Mouse (Mus musculus): ENCODE results near the gene Gpank1. TPM values are rescaled to one million over a fixed set of nuclear protein-coding genes. Genes with fewer than 3 reads are reported as not detected.

Gene Gpank1
- 1 to 10 TPM; 7.0 to 7.9 TPM for total RNA-seq (2021)
- long read RNA-seq, experiment 1, partial matches to known transcripts, result 0 of 9 reads
- long read RNA-seq, experiment 1, other reads (novel, unspliced or antisense), result 7 of 9 reads
- long read RNA-seq, experiment 2, partial matches to known transcripts, result 0 of 11 reads
- long read RNA-seq, experiment 2, other reads (novel, unspliced or antisense), result 10 of 11 reads

- DNase-seq, result peak; percentile 99
- intact Hi-C loops (cut with DNase I; ENCODE audit: low total_unique reads), result no loop called here
These were observed at the start of gene Gpank1 for GRCm38 (mm10) chr17:35121143-35121799. TSS of gene Gpank1 (plus strand) at chr17:35121455.

DNA sequence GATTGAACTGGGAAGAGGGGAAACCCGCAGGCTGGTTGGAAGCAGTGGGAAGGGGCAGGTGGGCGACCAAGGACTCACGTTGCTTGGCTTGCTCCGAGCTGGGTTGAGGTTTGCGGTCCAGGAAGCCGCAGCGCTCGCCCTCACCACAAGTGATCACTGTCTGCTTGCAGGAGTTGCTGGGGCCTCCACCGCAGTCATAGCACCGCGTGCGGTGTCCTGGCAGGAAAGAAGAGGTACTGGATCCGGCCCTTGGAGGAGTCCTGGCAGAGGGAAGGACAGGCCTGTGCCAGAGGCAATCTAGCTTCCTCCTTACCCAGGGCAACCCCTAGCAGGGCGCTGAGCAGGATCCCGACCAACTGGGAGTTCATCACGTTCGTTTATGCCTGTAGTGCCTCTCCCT lies 47.2 kb upstream of the Gpank1 start:
- intact Hi-C loops (cut with DNase I; ENCODE audit: low total_unique reads), result no loop called here
- DNase-seq, result no peak

DNA sequence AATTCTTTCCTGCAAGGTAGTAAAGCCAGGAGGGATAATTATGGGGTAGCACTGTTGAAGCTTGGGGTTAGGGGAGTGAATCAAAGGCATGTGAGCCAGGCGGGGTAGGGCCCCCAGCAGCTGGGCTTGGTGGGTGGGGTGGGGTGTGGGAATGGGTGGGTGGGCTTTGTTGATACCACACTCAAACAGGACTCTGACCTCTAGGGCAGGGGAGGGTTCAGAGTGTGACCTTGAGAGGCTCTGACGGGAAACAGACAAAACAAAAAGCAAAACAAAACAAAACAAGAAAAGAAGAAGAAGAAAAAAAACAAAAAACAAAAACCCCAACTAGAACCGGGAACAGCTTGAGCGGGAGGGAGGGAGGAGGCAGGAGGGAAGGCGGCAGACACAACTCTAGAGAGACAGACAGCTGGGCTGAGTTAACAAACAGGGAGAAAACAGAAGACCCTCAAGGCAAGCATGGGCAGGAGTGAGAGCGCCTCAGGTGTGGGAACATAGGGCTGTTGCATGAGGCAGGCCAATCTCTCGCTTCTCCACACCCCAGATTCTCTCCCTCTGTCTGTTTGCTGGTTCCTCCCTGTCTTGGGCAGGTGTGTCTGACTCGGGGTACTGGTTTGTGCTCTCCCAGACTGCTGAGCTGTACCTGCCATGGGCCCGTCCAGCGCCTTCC lies 44.6 kb upstream of the Gpank1 start, which contains the start of gene Ly6g6e:
Gene Ly6g6e (plus strand): TSS at position 396 of the 670 bp plus-strand sequence.
- intact Hi-C loops (cut with DNase I; ENCODE audit: low total_unique reads), result no loop called here
- DNase-seq, result no peak

- intact Hi-C loops (cut with DNase I; ENCODE audit: low total_unique reads), result no loop called here
- DNase-seq, result no peak
These were observed 44.0 kb upstream of the Gpank1 start for GRCm38 (mm10) chr17:35077285-35077684.

DNA sequence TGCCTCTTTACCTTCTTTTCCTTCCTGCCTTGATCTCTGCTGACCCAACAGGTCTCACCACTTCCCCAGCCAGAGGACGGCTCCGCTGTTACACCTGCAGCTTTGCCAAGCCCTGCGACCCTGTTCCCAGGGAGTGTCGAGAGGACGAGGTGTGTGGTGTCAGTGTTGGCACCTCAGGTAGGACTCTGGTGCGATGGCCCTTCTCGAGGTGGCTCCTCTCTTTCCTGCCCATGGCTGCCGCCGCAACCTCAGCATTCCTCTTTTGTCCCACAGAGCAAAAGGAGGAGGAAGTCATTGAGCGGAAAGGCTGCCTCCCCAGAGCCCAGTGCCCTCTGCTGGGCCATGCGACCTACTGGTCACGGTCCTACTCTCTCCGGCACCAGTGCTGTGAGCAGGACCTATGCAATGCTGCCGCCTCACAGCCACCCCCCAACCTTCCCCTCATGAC lies 43.4 kb upstream of the Gpank1 start, which contains the start of gene Ly6g6d:
Gene Ly6g6d (minus strand): TSS at position 280 of the 448 bp plus-strand sequence.
- peak; percentile 49 for DNase-seq
- intact Hi-C loops (cut with DNase I; ENCODE audit: low total_unique reads), result no loop called here

DNA sequence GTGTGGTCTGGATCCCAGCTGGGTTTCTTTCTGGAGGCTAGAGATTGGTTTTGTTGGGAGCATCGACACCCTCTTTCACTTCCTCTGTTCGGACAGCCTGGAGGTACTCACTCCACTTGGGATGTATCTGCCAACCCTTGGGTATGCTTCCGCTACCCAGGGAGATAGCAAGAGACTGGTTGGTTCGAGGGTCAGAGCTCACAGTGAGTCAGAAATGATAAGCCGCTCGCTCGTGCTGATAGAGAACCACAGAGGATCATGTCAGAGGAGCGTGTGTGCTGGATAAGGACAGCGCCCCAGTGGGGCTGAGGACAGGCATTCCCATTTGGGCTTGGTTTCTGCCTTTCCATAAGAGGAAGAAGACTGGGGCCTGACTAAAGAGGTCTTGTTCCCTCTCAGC lies 41.5 kb upstream of the Gpank1 start:
- intact Hi-C loops (cut with DNase I; ENCODE audit: low total_unique reads), result no loop called here
- no peak for DNase-seq

DNA sequence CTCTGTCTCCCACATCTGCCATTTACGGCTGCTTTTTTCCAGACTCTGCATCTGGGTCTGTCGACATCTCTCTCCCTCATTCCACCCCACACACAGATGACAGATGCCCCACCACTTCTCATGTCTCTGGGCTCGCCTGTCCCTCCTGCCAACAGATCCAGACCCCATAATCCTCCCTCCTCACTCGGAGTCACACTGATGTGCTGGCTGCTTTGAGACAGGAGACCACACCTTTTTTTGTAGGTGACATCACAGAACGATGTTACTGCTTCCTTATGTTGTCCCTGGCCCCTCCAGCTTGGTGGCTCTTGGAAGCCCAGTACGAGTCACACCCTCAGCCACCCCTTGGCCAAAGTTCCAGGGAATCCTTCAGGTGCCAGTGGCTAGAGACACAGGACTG lies 41.0 kb upstream of the Gpank1 start:
- intact Hi-C loops (cut with DNase I; ENCODE audit: low total_unique reads), result no loop called here
- DNase-seq, result no peak

DNA sequence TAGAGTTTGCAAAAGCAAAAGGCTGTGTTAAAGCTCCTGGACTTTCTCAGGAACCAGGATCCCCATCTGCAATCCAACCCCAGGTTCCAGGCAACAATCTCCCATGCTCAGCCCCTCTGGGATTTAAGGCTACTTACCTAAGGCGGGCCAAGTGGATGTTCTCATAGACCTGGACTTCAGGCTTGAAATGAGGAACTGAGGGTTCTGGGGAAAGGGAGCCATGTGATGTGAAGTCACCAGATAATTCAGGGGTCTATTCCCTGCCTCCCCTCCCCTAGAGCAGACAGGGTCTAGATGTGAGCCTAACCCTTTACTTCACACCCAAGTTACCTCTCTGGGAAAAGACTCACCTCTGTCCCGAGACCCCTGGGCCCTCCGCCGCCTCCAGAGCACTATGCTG lies 40.5 kb upstream of the Gpank1 start:
- DNase-seq, result no peak
- intact Hi-C loops (cut with DNase I; ENCODE audit: low total_unique reads), result no loop called here

DNA sequence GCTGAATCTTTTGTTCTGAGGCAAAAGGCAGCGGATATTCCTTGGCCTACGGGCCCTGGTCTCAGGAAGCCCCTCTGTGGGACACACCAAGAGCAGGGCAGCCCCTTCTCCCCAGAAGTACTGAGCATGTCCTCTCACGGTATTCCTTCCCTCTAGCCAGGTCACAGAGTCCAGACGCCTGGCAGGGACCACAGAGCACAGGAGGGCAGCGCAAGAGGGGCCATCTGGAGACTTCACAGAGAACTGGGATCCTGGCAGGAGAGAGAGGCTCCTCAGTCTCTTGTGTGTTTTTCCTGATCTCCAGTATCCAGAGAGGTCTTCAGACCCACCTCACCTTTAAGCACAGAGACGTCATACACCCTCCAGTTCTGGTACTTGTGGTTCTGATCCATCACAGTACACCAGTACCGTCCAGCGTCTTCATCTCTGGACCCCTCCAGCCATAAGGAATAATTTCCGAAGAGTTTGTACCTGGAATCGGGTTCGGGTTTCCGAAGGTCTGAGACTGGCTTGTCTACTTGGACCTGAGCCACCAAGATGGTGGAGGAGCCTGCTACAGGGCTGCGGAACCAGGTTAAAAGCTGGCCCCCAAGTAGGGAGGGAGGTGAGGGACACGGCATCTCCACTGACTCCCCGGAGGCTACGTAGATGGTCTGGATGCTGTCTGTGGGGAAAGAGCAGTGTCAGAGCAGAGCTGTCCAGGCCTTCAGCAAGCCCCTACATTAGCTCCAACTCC lies 38.2 kb upstream of the Gpank1 start:
- intact Hi-C loops (cut with DNase I; ENCODE audit: low total_unique reads), result no loop called here
- no peak for DNase-seq

- no peak for DNase-seq
- intact Hi-C loops (cut with DNase I; ENCODE audit: low total_unique reads), result no loop called here
These were observed 37.2 kb upstream of the Gpank1 start for GRCm38 (mm10) chr17:35083929-35084497.

DNA sequence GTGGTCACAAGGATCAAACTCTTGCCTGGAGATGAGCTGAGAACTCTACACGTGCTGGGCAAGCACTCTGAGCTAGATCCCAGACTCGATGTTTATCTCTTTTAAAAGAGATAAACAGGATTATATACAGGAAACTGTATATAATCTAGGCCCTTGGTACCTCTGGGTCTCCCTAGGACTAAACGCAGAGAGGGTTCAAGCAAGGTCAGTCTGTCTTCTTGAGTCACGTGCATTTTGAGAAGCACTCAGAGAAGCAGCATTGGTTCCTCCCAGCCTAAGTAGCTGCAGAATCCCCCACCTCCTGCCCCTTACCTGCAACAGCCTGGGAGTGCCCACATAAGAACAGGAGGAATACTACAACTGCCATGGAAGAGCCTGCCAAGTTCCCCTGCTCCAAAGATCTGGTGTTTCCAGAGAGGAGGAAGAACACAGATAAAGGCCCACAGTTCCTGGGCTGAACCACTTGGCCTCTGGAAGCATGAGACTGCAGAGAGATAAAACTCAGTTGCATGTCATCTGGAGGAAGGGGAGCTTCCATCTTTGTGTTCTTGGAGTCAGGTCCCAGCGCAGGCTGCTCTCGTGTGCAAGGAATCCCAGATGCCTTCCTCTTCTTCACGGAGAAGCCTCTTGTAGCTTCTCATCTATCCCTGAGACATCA lies 35.9 kb upstream of the Gpank1 start, which contains the start of gene Ly6g6f:
Gene Ly6g6f (minus strand): TSS at position 403 of the 658 bp plus-strand sequence.
- no peak for DNase-seq
- intact Hi-C loops (cut with DNase I; ENCODE audit: low total_unique reads), result no loop called here

DNA sequence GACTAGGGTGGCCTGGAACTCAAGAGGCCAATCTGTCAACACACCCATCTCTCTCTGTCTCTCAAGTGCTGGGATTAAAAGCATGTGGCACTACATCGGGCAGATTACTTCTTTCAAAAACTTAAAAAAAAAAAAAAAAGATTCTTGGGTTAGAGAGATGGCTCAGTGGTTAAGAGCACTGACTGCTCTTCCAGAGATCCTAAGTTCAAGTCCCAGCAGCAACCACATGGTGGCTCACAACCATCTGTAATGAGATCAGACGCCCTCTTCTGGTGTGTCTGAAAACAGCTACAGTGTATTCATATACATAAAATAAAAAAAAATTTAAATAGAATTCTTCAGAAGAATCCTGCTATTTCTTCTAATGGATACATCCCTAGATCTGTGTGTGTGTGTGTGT lies 33.1 kb upstream of the Gpank1 start:
- DNase-seq, result no peak
- intact Hi-C loops (cut with DNase I; ENCODE audit: low total_unique reads), result no loop called here

- intact Hi-C loops (cut with DNase I; ENCODE audit: low total_unique reads), result no loop called here
- DNase-seq, result peak; percentile 96
These were observed 32.2 kb upstream of the Gpank1 start, which contains the start of gene Abhd16a for GRCm38 (mm10) chr17:35088825-35089644. TSS of gene Abhd16a (plus strand) at chr17:35089263.

GRCm38 (mm10) chr17:35090166-35090932 lies 30.9 kb upstream of the Gpank1 start:
- peak; percentile 39 for DNase-seq
- intact Hi-C loops (cut with DNase I; ENCODE audit: low total_unique reads), result no loop called here

- intact Hi-C loops (cut with DNase I; ENCODE audit: low total_unique reads), result no loop called here
- DNase-seq, result no peak
These were observed 28.7 kb upstream of the Gpank1 start for GRCm38 (mm10) chr17:35092403-35093198.

GRCm38 (mm10) chr17:35094475-35095365 lies 26.5 kb upstream of the Gpank1 start:
- intact Hi-C loops (cut with DNase I; ENCODE audit: low total_unique reads), result no loop called here
- DNase-seq, result no peak
